Mouse (Mus musculus) thymus, adult 18-20 months (tissue): ENCODE measurements around the gene Mfap1b.
"Not testable (repeated sequence)": the region's sequence is repeated elsewhere in the genome, so short reads cannot be mapped to it uniquely, and the experiment has no call there.

Experiments
- DNase-seq, 2 experiments: peaks; one replicate each; pipeline ENCODE4 v3.0.0; 2022; ENCODE audit warnings: mixed read lengths in 2 of 2

Gene Mfap1b

GRCm38 (mm10) chr2:121468982-121469381 lies 4.9 kb downstream of the Mfap1b start:
- DNase-seq = not testable (repeated sequence)

- DNase-seq = no peak
These were observed 13.8 kb downstream of the Mfap1b start for GRCm38 (mm10) chr2:121460071-121460470.

GRCm38 (mm10) chr2:121456692-121457642 lies 16.9 kb downstream of the Mfap1b start, which contains the start of gene Serinc4:
TSS of gene Serinc4 (minus strand) at chr2:121456781.
- peak; percentile 80 to 86 for DNase-seq

- DNase-seq = no peak
These were observed 18.3 kb downstream of the Mfap1b start for GRCm38 (mm10) chr2:121455534-121455933.

GRCm38 (mm10) chr2:121453917-121454316 lies 19.9 kb downstream of the Mfap1b start:
- DNase-seq = no peak

- DNase-seq = no peak
These were observed 20.9 kb downstream of the Mfap1b start, which contains the start of gene Hypk for GRCm38 (mm10) chr2:121452990-121453389. TSS of gene Hypk (plus strand) at chr2:121453290.

GRCm38 (mm10) chr2:121452361-121452760 lies 21.5 kb downstream of the Mfap1b start:
- no peak for DNase-seq

GRCm38 (mm10) chr2:121450093-121450492 lies 23.8 kb downstream of the Mfap1b start:
- DNase-seq = no peak

GRCm38 (mm10) chr2:121449545-121450011 lies 24.3 kb downstream of the Mfap1b start:
- no peak for DNase-seq

- peak; percentile 99 for DNase-seq
These were observed 24.9 kb downstream of the Mfap1b start, which contains the start of gene Serf2 for GRCm38 (mm10) chr2:121448739-121449535. TSS of gene Serf2 (plus strand) at chr2:121449195.

GRCm38 (mm10) chr2:121448136-121448535 lies 25.7 kb downstream of the Mfap1b start:
- DNase-seq = no peak

- DNase-seq = no peak
These were observed 26.9 kb downstream of the Mfap1b start for GRCm38 (mm10) chr2:121447006-121447405.

GRCm38 (mm10) chr2:121446506-121446905 lies 27.4 kb downstream of the Mfap1b start:
- DNase-seq = no peak

- no peak for DNase-seq
These were observed 28.8 kb downstream of the Mfap1b start for GRCm38 (mm10) chr2:121445117-121445516.

- no peak for DNase-seq
These were observed 29.7 kb downstream of the Mfap1b start, which contains the start of gene Ell3 for GRCm38 (mm10) chr2:121444178-121444577. TSS of gene Ell3 (minus strand) at chr2:121444278.

- no peak for DNase-seq
These were observed 30.9 kb downstream of the Mfap1b start for GRCm38 (mm10) chr2:121443068-121443349.

GRCm38 (mm10) chr2:121442259-121443067 lies 31.4 kb downstream of the Mfap1b start:
- DNase-seq = peak; percentile 29 to 35

GRCm38 (mm10) chr2:121441800-121442199 lies 32.1 kb downstream of the Mfap1b start:
- DNase-seq = peak in 1 of 2 experiments; percentile 15

- no peak for DNase-seq
These were observed 32.8 kb downstream of the Mfap1b start for GRCm38 (mm10) chr2:121440834-121441605.

- no peak for DNase-seq
These were observed 34.1 kb downstream of the Mfap1b start for GRCm38 (mm10) chr2:121439746-121440145.

- no peak for DNase-seq
These were observed 39.0 kb downstream of the Mfap1b start for GRCm38 (mm10) chr2:121434854-121435253.

GRCm38 (mm10) chr2:121425890-121426289 lies 48.0 kb downstream of the Mfap1b start:
- no peak for DNase-seq
